Mouse (Mus musculus) brain, embryonic 14.5 days (tissue): Measurements from ENCODE around the gene Sp2.

Experiments
- CTCF ChIP-seq: fragments of 200-500 bp; IDR thresholded peaks from 2 replicates; pipeline ENCODE4 v1.5.1; 2012; ENCODE audit warnings: inconsistent platforms, mild to moderate bottlenecking, moderate library complexity, borderline replicate concordance; ENCODE audit not compliant: insufficient read depth, insufficient read length; ENCODE audit errors: extremely low read depth
- POLR2A ChIP-seq: fragments of 200-500 bp; IDR thresholded peaks from 2 replicates; pipeline ENCODE4 v1.6.1; 2012; ENCODE audit warnings: mild to moderate bottlenecking, inconsistent platforms, borderline replicate concordance; ENCODE audit not compliant: poor library complexity, insufficient read depth, insufficient read length, severe bottlenecking; ENCODE audit errors: extremely low read depth

- TF ChIP-seq CTCF (no peak), POLR2A (no peak)
Measured at GRCm38 (mm10) chr11:96943746-96944304, 38.9 kb downstream of the Sp2 start, which contains the start of gene Pnpo.
